Mouse (Mus musculus): ENCODE measurements around the gene Snx29. TPM values are rescaled to one million over a fixed set of nuclear protein-coding genes. Genes with fewer than 3 reads are reported as not detected.
"Not testable (repeated sequence)": the region's sequence is repeated elsewhere in the genome, so short reads cannot be mapped to it uniquely, and the experiment has no call there.

Snx29 gene
- polyA plus RNA-seq, 1 experiment from 2014 or later = 15.4 TPM

- no peak for ATAC-seq (ENCODE audit: low FRiP score, low read depth)
- H3K4me2 ChIP-seq (replicated peaks) = no peak overlapping the region
- no peaks in the 10 kb centered on the region for H3K4me1 ChIP-seq
- H3K27me3 ChIP-seq = no peaks in the 10 kb centered on the region
- no peaks in the 10 kb centered on the region for H3K9me3 ChIP-seq
- peaks cover 17% of the 10 kb centered on the region for H3K36me3 ChIP-seq
- 85% methylated on average over 12 of the region's 12 CpGs for WGBS
- no peak overlapping the region for H3K9ac ChIP-seq
- no peak overlapping the region for H3K4me3 ChIP-seq
- no peak overlapping the region for H3K27ac ChIP-seq
Observed at GRCm38 (mm10) chr16:11420311-11421080, 97.8 kb downstream of the Snx29 start.

GRCm38 (mm10) chr16:11422165-11422564, 99.5 kb downstream of the Snx29 start:
- Histone ChIP-seq H3K27me3 (no peaks in the 10 kb centered on the region), H3K9ac (no peak overlapping the region), H3K27ac (no peak overlapping the region), H3K4me2 (replicated peaks) (no peak overlapping the region), H3K36me3 (peaks cover 17% of the 10 kb centered on the region), H3K9me3 (no peaks in the 10 kb centered on the region), H3K4me1 (peaks cover 11% of the 10 kb centered on the region), H3K4me3 (no peak overlapping the region)
- no peak for ATAC-seq (ENCODE audit: low FRiP score, low read depth)
- WGBS = 93% methylated on average over 1 of the region's 1 CpGs

- H3K27ac ChIP-seq = no peak overlapping the region
- no peaks in the 10 kb centered on the region for H3K27me3 ChIP-seq
- ATAC-seq (ENCODE audit: low FRiP score, low read depth) = no peak
- no peak overlapping the region for H3K4me2 ChIP-seq (replicated peaks)
- no peaks in the 10 kb centered on the region for H3K9me3 ChIP-seq
- peaks cover 11% of the 10 kb centered on the region for H3K4me1 ChIP-seq
- no peak overlapping the region for H3K4me3 ChIP-seq
- WGBS = 94% methylated on average over 2 of the region's 2 CpGs
- H3K9ac ChIP-seq = no peak overlapping the region
- H3K36me3 ChIP-seq = peaks cover 17% of the 10 kb centered on the region
Observed at GRCm38 (mm10) chr16:11422889-11423610, 100.3 kb downstream of the Snx29 start.

GRCm38 (mm10) chr16:11423611-11424297, 101.0 kb downstream of the Snx29 start:
- not testable (repeated sequence) for H3K9me3 ChIP-seq; H3K4me2 ChIP-seq (replicated peaks); H3K27me3 ChIP-seq; H3K27ac ChIP-seq; H3K9ac ChIP-seq; H3K4me3 ChIP-seq; ATAC-seq (ENCODE audit: low FRiP score, low read depth)
- Histone ChIP-seq H3K4me1 (peaks cover 11% of the 10 kb centered on the region), H3K36me3 (peaks cover 17% of the 10 kb centered on the region)
- 94% methylated on average over 2 of the region's 2 CpGs for WGBS

- Histone ChIP-seq H3K36me3 (peaks cover 21% of the 10 kb centered on the region), H3K27ac (no peak overlapping the region), H3K27me3 (no peaks in the 10 kb centered on the region), H3K4me2 (replicated peaks) (no peak overlapping the region), H3K9ac (no peak overlapping the region), H3K4me1 (peaks cover 11% of the 10 kb centered on the region), H3K9me3 (no peaks in the 10 kb centered on the region), H3K4me3 (no peak overlapping the region)
- 87% methylated on average over 9 of the region's 9 CpGs for WGBS
- no peak for ATAC-seq (ENCODE audit: low FRiP score, low read depth)
Observed at GRCm38 (mm10) chr16:11424568-11425145, 101.9 kb downstream of the Snx29 start.

DNA sequence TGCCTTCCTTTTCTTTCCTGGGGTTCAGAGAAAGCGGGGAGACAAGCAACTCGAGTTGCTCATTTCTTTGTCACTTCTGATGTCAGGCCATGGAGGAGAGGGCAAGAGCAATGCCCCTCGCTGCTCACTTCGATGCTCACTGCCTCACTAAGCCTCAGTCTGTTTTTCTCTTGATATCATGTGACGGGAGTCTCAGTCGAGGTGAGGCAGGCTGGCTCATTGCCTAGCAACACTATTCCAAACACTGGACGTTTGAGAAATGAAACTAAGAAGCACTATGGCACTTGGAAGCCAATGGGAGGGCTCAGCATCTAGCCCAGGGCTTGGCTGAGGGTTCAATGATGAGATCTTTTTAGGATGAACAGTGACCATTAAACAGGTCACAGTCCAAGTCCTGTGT, 102.6 kb downstream of the Snx29 start:
- Histone ChIP-seq H3K4me3 (no peak overlapping the region), H3K27ac (no peak overlapping the region), H3K27me3 (no peaks in the 10 kb centered on the region), H3K4me1 (peaks cover 11% of the 10 kb centered on the region), H3K4me2 (replicated peaks) (no peak overlapping the region), H3K9me3 (no peaks in the 10 kb centered on the region), H3K36me3 (peaks cover 25% of the 10 kb centered on the region), H3K9ac (0 out of 2 replicates have a peak overlapping the region, but pooled peaks have one; percentile 8)
- no peak for ATAC-seq (ENCODE audit: low FRiP score, low read depth)
- WGBS = 69% methylated on average over 7 of the region's 7 CpGs

GRCm38 (mm10) chr16:11426810-11427537, 104.3 kb downstream of the Snx29 start:
- H3K9ac ChIP-seq = no peak overlapping the region
- ATAC-seq (ENCODE audit: low FRiP score, low read depth) = no peak
- no peaks in the 10 kb centered on the region for H3K27me3 ChIP-seq
- peaks cover 11% of the 10 kb centered on the region for H3K4me1 ChIP-seq
- H3K4me2 ChIP-seq (replicated peaks) = no peak overlapping the region
- H3K36me3 ChIP-seq = peaks cover 18% of the 10 kb centered on the region
- no peaks in the 10 kb centered on the region for H3K9me3 ChIP-seq
- 68% methylated on average over 8 of the region's 8 CpGs for WGBS
- H3K4me3 ChIP-seq = no peak overlapping the region
- no peak overlapping the region; the same call in 1 of the 2 replicates for H3K27ac ChIP-seq

DNA sequence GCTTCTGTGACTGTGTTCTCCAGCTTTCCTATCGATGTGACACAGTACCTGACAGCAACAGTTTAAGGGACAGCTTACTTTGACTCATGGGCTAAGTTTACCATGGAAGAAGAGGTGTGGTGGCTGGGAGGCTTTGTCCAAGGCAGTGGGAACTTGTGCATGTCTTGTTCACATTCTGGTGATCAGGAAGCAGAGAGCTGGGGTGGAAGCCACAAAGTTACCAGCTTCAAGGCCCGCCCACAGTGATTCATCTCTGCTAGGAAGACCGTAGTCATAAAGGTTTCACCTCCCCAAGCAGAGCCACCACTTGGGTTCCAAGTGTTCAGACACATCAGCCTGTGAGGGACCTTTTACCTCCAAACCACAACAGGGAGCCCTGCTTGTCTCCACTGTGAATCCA, 107.1 kb downstream of the Snx29 start:
- Histone ChIP-seq H3K4me3 (no peak overlapping the region), H3K9ac (no peak overlapping the region), H3K27ac (no peak overlapping the region), H3K4me2 (replicated peaks) (no peak overlapping the region), H3K9me3 (no peaks in the 10 kb centered on the region), H3K4me1 (peaks cover 11% of the 10 kb centered on the region), H3K27me3 (no peaks in the 10 kb centered on the region), H3K36me3 (peaks cover 8% of the 10 kb centered on the region)
- ATAC-seq (ENCODE audit: low FRiP score, low read depth) = no peak
- WGBS = 86% methylated on average over 3 of the region's 3 CpGs

DNA sequence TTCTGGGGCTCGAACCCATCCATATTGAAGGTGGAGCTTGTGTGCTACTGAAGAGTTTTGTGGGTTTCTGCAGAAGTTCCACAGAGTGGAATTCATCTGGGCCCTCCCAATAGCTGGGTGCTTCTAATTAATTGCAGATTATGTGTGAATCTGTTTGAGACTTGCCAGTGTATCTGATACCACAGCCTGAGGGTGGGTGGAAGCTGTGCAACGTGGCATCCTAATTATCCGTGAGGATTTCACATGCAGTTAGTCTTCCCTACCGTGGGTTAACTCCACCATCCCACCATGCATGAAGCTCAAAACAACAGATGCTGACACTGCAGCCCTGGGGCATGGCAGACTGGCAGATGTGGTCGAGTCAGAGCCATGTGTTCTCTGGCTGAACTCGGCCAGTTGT, 107.8 kb downstream of the Snx29 start:
- H3K27ac ChIP-seq = no peak overlapping the region
- H3K9me3 ChIP-seq = no peaks in the 10 kb centered on the region
- H3K9ac ChIP-seq = no peak overlapping the region
- H3K4me3 ChIP-seq = no peak overlapping the region
- peaks cover 11% of the 10 kb centered on the region for H3K4me1 ChIP-seq
- no peaks in the 10 kb centered on the region for H3K27me3 ChIP-seq
- WGBS = 84% methylated on average over 6 of the region's 6 CpGs
- ATAC-seq (ENCODE audit: low FRiP score, low read depth) = no peak
- H3K36me3 ChIP-seq = peaks cover 8% of the 10 kb centered on the region
- no peak overlapping the region for H3K4me2 ChIP-seq (replicated peaks)

DNA sequence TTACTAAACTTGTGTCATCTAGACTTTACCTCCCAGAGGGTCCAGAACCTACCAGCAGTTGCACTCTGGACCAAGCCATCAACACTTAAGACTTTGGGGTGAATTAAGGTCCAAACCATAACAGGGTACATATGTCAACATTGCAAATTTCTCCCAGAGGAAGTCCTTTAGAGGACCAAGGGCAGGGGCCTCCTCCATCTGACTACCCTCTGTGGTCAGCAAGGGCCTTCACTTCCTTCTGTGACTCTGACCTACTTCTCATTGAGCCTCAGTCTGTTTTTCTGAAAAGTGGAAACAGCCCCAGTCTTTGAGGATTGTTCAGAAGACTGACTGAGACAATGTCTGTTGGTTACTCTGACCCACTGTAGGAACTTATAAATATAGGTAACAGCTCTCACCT, 111.1 kb downstream of the Snx29 start:
- Histone ChIP-seq H3K36me3 (peaks cover 8% of the 10 kb centered on the region), H3K4me2 (replicated peaks) (no peak overlapping the region), H3K27ac (no peak overlapping the region), H3K9ac (no peak overlapping the region), H3K27me3 (no peaks in the 10 kb centered on the region), H3K4me3 (no peak overlapping the region), H3K4me1 (no peaks in the 10 kb centered on the region), H3K9me3 (no peaks in the 10 kb centered on the region)
- no peak for ATAC-seq (ENCODE audit: low FRiP score, low read depth)

DNA sequence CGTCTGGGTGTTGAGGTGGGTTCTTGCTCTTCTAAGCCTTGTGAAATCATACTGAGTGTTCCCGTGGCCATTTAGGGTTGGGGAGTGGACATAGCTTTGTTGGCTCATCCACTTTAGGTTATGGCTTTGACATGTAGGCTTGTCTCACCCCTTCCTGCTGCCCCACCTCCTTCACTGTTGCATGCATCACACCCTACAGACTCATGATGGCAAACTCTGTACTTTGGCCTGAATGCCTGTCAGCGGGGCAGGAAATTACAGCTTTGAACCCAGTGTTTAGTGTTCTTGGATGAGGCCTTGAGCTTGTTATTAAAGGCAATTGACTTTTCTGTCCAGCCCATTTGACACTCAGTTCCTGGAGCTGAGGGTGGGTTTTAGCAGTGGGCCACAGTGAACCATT, 114.9 kb downstream of the Snx29 start:
- Histone ChIP-seq H3K4me1 (no peaks in the 10 kb centered on the region), H3K36me3 (no peaks in the 10 kb centered on the region), H3K4me2 (replicated peaks) (no peak overlapping the region), H3K27me3 (no peaks in the 10 kb centered on the region), H3K9ac (no peak overlapping the region), H3K27ac (no peak overlapping the region), H3K9me3 (no peaks in the 10 kb centered on the region), H3K4me3 (no peak overlapping the region)
- WGBS = 79% methylated on average over 3 of the region's 3 CpGs
- ATAC-seq (ENCODE audit: low FRiP score, low read depth) = no peak
